In the genomic region with DNA sequence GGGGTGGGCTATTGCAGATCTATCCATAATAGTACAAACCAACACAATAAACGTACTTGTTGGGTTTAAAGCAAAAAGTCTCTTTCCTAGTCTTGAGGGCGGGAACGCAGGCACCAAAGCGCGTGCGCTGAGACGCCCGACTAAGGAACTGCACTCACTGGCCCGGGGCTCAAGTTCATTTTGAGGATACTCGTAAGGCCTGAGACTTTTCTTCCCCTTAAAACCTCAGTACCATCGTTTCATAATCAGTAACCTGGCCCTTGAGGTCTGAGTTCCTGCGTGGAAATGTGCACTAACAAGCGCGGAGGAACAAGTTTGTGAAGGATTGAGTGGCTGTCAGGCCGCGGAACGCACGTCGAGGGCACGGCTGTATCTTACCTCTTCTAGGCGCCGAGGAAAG, we compare ENCODE assay signal across 17 mouse cellular contexts. TPM values are rescaled to one million over a fixed set of nuclear protein-coding genes. Genes with fewer than 3 reads are reported as not detected.
A peak's percentile ranks its signal among the peaks of the same experiment; 100 is the strongest.
DNase-seq lines count a peak whose midpoint lies in the region; ATAC-seq lines count a peak whose summit lies in the region.
"Had no signal": no experiment of that assay in that cellular context is flagged by ENCODE, and none has a peak within 500 bp of the region (broad histone marks: within the 10 kb centered on the region; RNA-seq: fewer than 3 reads in every experiment).

No protein-coding gene starts in this region.

- DNase-seq in forebrain, embryonic 10.5 days (ENCODE audit: extremely low spot score, low spot score), result peak; percentile 42
- DNase-seq in embryo, embryonic 9.5 days (ENCODE audit: extremely low spot score), result peak; percentile 23
- DNase-seq in hindbrain, embryonic 14.5 days (ENCODE audit: low spot score), result no peak
- DNase-seq in thymus, adult 18-20 months, result no peak
- DNase-seq in thymus, postnatal 14 days, result no peak
- no peak for DNase-seq in cerebellum, adult 11 months
- DNase-seq: adrenal gland, adult 8-10 months; kidney, postnatal 10 days; layer of hippocampus, postnatal 36 days; lung, postnatal 14 days; thymus, adult 2 months had no signal

- no peak for ATAC-seq in forebrain, embryonic 15.5 days (replicated peaks)
- ATAC-seq in hindbrain, embryonic 14.5 days (ENCODE audit: low FRiP score), result no peak
- ATAC-seq in midbrain, embryonic 15.5 days (replicated peaks), result no peak

- peaks cover 92% of the 10 kb centered on the region for H3K4me1 ChIP-seq in forebrain, embryonic 10.5 days
- H3K4me1 ChIP-seq in forebrain, embryonic 15.5 days, result peaks cover 56% of the 10 kb centered on the region
- H3K4me1 ChIP-seq in hindbrain, embryonic 14.5 days (replicated peaks; ENCODE audit: control insufficient read depth, insufficient read depth, low read length), result peaks cover 11% of the 10 kb centered on the region; the same call in 1 of the 2 replicates
- H3K4me1 ChIP-seq in midbrain, embryonic 15.5 days, result peaks cover 31% of the 10 kb centered on the region

- H3K27me3 ChIP-seq in forebrain, embryonic 10.5 days (ENCODE audit: poor library complexity, severe bottlenecking), result peaks cover 100% of the 10 kb centered on the region
- H3K27me3 ChIP-seq in forebrain, embryonic 15.5 days, result peaks cover 88% of the 10 kb centered on the region
- H3K27me3 ChIP-seq in hindbrain, embryonic 14.5 days (ENCODE audit: control insufficient read depth, insufficient read depth, low read length), result peaks cover 94% of the 10 kb centered on the region
- peaks cover 57% of the 10 kb centered on the region for H3K27me3 ChIP-seq in midbrain, embryonic 15.5 days (replicated peaks)

- WGBS in forebrain, embryonic 10.5 days, result under 1% methylated on average over 22 of the region's 22 CpGs
- under 1% methylated on average over 22 of the region's 22 CpGs for WGBS in forebrain, embryonic 15.5 days
- under 1% methylated on average over 22 of the region's 22 CpGs for WGBS in hindbrain, embryonic 14.5 days
- WGBS in midbrain, embryonic 15.5 days, result 1% methylated on average over 22 of the region's 22 CpGs

- H3K9ac ChIP-seq in forebrain, embryonic 15.5 days (replicated peaks), result no peak overlapping the region
- no peak overlapping the region for H3K9ac ChIP-seq in hindbrain, embryonic 14.5 days
- no peak overlapping the region for H3K9ac ChIP-seq in midbrain, embryonic 15.5 days

- H3K4me2 ChIP-seq in forebrain, embryonic 15.5 days (replicated peaks), result no peak overlapping the region
- no peak overlapping the region for H3K4me2 ChIP-seq in hindbrain, embryonic 14.5 days (replicated peaks)
- H3K4me2 ChIP-seq in midbrain, embryonic 15.5 days, result peak overlapping the region; percentile 9; the same call in 1 of the 2 replicates
- H3K4me2 ChIP-seq: liver, embryonic 11.5 days had no signal

- H3K9me3 ChIP-seq in forebrain, embryonic 10.5 days, result no peaks in the 10 kb centered on the region
- H3K9me3 ChIP-seq in forebrain, embryonic 15.5 days, result no peaks in the 10 kb centered on the region
- no peaks in the 10 kb centered on the region for H3K9me3 ChIP-seq in hindbrain, embryonic 14.5 days (ENCODE audit: control insufficient read depth, low read length)
- no peaks in the 10 kb centered on the region for H3K9me3 ChIP-seq in midbrain, embryonic 15.5 days

- H3K27ac ChIP-seq in forebrain, embryonic 10.5 days, result peak overlapping the region; percentile 79
- H3K27ac ChIP-seq in forebrain, embryonic 15.5 days (replicated peaks), result no peak overlapping the region
- H3K27ac ChIP-seq in hindbrain, embryonic 14.5 days, result no peak overlapping the region
- no peak overlapping the region for H3K27ac ChIP-seq in midbrain, embryonic 15.5 days

- H3K4me3 ChIP-seq in forebrain, embryonic 10.5 days, result peak overlapping the region; percentile 48
- H3K4me3 ChIP-seq in forebrain, embryonic 15.5 days, result no peak overlapping the region
- H3K4me3 ChIP-seq in hindbrain, embryonic 14.5 days (replicated peaks; ENCODE audit: low read length), result peak overlapping the region; percentile 6; the same call in 1 of the 2 replicates
- peak overlapping the region; percentile 26 for H3K4me3 ChIP-seq in midbrain, embryonic 15.5 days
- H3K4me3 ChIP-seq: myocyte had no signal

- no peaks in the 10 kb centered on the region for H3K36me3 ChIP-seq in forebrain, embryonic 10.5 days (replicated peaks)
- H3K36me3 ChIP-seq in forebrain, embryonic 15.5 days, result no peaks in the 10 kb centered on the region
- H3K36me3 ChIP-seq in hindbrain, embryonic 14.5 days (replicated peaks; ENCODE audit: control insufficient read depth, insufficient read depth), result no peaks in the 10 kb centered on the region
- no peaks in the 10 kb centered on the region for H3K36me3 ChIP-seq in midbrain, embryonic 15.5 days (replicated peaks)

RNA-seq across cellular contexts. Expression of a gene that starts 0.7 kb away (rescaled TPM):
- 14.1 and 15.2 TPM in 2 replicates for polyA plus RNA-seq in forebrain, embryonic 10.5 days (2016; fragmentation: Nextera tagmentation; extraction: Ambion mirVana)
- 1.5 and 1.9 TPM in 2 replicates for polyA plus RNA-seq in forebrain, embryonic 15.5 days (2015; fragmentation: Nextera tagmentation; extraction: Ambion mirVana)
- 1.3 and 12.9 TPM in 2 replicates for polyA plus RNA-seq in hindbrain, embryonic 14.5 days (2014; fragmentation: Nextera tagmentation; extraction: Ambion mirVana)
- polyA plus RNA-seq in midbrain, embryonic 15.5 days (2015; fragmentation: Nextera tagmentation; extraction: Ambion mirVana), result 23.2 and 31.7 TPM in 2 replicates
- polyA plus RNA-seq: cortical plate, adult 2 months; frontal cortex, adult 2 months; liver, embryonic 11.5 days; myocyte had no signal

Comparison
In these comparisons a context has a peak if more than half of its experiments do, and no peak if none do; other contexts are left out.
1. DNase-seq: peak in forebrain, embryonic 10.5 days (single experiment) and embryo, embryonic 9.5 days (single experiment); none in hindbrain, embryonic 14.5 days (single experiment), thymus, adult 18-20 months (0 of 2), thymus, postnatal 14 days (single experiment) and cerebellum, adult 11 months (single experiment).